Mouse (Mus musculus): ENCODE results near the gene Gm26602.

GRCm38 (mm10) chr10:79929967-79930825, 19.5 kb downstream of the Gm26602 start:
- TF ChIP-seq CTCF (IDR thresholded peaks at IDR 0.05; ENCODE audit: borderline replicate concordance, control insufficient read depth, extremely low read depth, insufficient read depth, low read length, poor library complexity) (no peak), POLR2A (IDR thresholded peaks at IDR 0.05; ENCODE audit: control insufficient read depth, extremely low read depth, insufficient read depth, low read length, poor library complexity) (no peak)
